Mouse (Mus musculus): ENCODE measurements around the gene Egfem1. TPM values are rescaled to one million over a fixed set of nuclear protein-coding genes. Genes with fewer than 3 reads are reported as not detected.

The Egfem1 gene
- 0.07 and 0.16 TPM in 2 replicates for polyA plus RNA-seq (2012; rRNA removed)

GRCm38 (mm10) chr3:29081952-29082295 lies at the start of gene Egfem1:
Gene Egfem1, plus strand, starts transcription at chr3:29082023.

Other genes starting within 250 kb of the Egfem1 start
- gene Gm1527, start 189.4 kb upstream of the Egfem1 start, polyA plus RNA-seq (2012; rRNA removed): not detected in 2 replicates